Mouse (Mus musculus): ENCODE results near the gene Lama5. TPM values are rescaled to one million over a fixed set of nuclear protein-coding genes. Genes with fewer than 3 reads are reported as not detected.

The Lama5 gene
- polyA plus RNA-seq, 1 experiment from 2014 or later: 65.1 TPM

DNA sequence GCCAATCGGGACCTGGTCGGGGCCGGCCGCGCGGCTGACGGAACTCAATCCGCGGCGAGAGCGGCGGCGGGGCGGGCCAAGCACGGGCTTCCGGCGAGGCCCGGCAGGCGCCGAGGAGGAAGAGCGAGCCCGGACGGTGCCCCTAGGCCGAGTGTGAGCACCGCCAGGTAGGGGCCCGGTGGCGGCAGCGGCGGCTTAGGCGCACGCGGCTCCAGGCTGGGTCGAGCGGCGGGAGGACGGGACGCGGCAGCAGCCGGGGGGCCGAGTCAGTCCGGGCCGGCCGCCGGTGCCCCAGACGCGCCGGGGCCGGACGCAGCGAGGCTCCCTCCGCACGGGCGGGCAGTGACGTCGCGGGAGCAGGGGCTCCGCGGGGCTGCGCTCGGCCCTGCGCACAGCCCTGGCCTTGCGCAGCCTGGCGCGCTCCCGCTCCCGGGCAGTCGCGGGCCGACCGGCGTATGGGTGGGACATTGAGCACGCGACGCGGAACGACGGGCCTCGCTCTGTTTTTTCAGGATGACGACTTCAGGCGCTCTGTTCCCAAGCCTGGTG is 54.1 kb downstream of the Lama5 start:
- peak overlapping the region; percentile 93 for H3K9ac ChIP-seq (ENCODE audit: low read length)
- peak overlapping the region; percentile 89 for H3K4me3 ChIP-seq (ENCODE audit: low read depth, low read length)
- H3K9me3 ChIP-seq (ENCODE audit: control insufficient read depth, low read length): no peaks in the 10 kb centered on the region
- peaks cover 13% of the 10 kb centered on the region; the same call in 1 of the 2 replicates for H3K4me1 ChIP-seq (replicated peaks; ENCODE audit: control insufficient read depth, insufficient read depth, low read length)
- ATAC-seq (replicated peaks; ENCODE audit: low FRiP score, low TSS enrichment, low read depth) (peak; percentile 70), DNase-seq (ENCODE audit: low spot score) (no peak)
- H3K4me2 ChIP-seq (ENCODE audit: low read length): peak overlapping the region; percentile 99
- WGBS: under 1% methylated on average over 80 of the region's 80 CpGs
- H3K27ac ChIP-seq (ENCODE audit: low read depth): peak overlapping the region; percentile 88
- H3K36me3 ChIP-seq (ENCODE audit: control insufficient read depth, insufficient read depth, low read length): peaks cover 36% of the 10 kb centered on the region
- H3K27me3 ChIP-seq (replicated peaks; ENCODE audit: control insufficient read depth, insufficient read depth, low read length): no peaks in the 10 kb centered on the region

DNA sequence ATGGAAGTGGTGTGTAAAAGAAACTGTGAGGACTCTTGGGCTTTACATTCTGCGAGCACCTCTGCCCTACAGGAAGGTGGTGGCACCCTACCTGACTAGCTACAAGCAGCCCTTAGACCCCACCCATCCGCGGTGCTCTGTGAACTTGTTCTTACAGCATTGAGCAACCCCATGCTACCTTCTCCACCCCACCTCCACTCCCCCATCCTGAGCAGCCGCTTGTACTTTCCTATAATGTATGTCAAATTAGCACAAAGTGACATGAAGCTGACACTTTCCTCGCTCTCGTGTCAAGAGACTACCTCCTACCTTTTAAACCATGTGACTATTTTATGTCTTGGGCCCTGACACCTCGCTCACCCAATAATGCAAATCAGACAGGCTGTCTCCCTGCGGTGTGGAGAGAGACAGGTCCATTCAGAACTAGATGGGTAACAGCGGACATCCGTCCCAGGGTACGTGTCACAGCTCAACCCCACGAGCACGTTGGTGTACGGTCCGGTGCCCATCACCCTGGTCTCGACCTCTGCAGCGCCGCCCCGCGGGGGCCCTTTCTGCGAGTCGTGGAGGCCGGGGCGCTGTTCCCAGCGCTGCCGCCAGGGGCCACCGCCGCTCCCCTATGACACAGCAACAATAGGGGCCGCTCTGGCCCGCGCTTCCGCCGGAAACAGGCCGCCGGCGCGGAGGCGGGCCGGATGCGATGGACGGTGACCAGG is 54.7 kb downstream of the Lama5 start, which contains the start of gene Adrm1:
Gene Adrm1, plus strand, starts transcription at position 680 of the 716 bp plus-strand sequence.
- H3K4me1 ChIP-seq (replicated peaks; ENCODE audit: control insufficient read depth, insufficient read depth, low read length): peaks cover 13% of the 10 kb centered on the region; the same call in 1 of the 2 replicates
- H3K4me2 ChIP-seq (ENCODE audit: low read length): peak within 1 kb of the TSS; percentile 99
- ATAC-seq (replicated peaks; ENCODE audit: low FRiP score, low TSS enrichment, low read depth): peak; percentile 97
- H3K4me3 ChIP-seq (ENCODE audit: low read depth, low read length): peak within 1 kb of the TSS; percentile 89
- no peaks in the 10 kb centered on the region for H3K9me3 ChIP-seq (ENCODE audit: control insufficient read depth, low read length)
- H3K36me3 ChIP-seq (ENCODE audit: control insufficient read depth, insufficient read depth, low read length): peaks cover 30% of the 10 kb centered on the region
- DNase-seq (ENCODE audit: low spot score): peak; percentile 98
- H3K27ac ChIP-seq (ENCODE audit: low read depth): peak within 1 kb of the TSS; percentile 88
- WGBS: 3% methylated on average over 41 of the region's 41 CpGs
- H3K9ac ChIP-seq (ENCODE audit: low read length): peak within 1 kb of the TSS; percentile 93
- H3K27me3 ChIP-seq (replicated peaks; ENCODE audit: control insufficient read depth, insufficient read depth, low read length): no peaks in the 10 kb centered on the region

DNA sequence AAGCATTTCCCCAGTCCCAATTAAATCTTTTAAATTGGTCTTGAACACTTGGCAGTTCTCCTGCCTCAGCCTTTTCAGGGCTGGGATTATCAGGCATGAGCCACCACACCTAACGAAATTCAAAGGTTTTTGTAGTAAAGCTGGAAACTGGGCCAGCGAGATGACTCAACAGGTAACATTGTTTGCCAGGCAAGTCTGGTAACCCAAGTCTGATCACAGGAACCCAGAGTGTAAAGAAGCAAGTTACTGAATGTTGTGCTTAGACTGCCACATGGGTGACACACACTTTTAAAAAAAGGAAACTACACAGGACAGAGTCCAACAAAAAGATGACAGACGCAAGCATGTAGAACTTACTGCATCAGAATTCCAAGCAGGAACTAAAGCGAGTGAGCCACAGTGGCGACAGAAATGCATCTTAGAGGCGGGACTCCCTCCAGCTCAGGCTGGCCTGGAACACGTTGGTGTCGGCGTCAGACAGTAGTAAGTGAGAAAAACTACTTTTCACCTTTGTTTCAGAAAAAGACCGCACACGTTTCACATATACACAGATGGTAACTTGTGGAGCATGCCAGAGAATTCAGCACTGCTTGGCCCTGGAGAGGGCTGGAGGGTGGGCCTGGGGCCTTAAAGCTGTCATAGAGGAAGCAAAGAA is 55.4 kb downstream of the Lama5 start:
- DNase-seq (ENCODE audit: low spot score) (no peak), ATAC-seq (replicated peaks; ENCODE audit: low FRiP score, low TSS enrichment, low read depth) (no peak)
- Histone ChIP-seq H3K4me2 (ENCODE audit: low read length) (no peak overlapping the region), H3K4me3 (ENCODE audit: low read depth, low read length) (no peak overlapping the region), H3K27me3 (replicated peaks; ENCODE audit: control insufficient read depth, insufficient read depth, low read length) (no peaks in the 10 kb centered on the region), H3K4me1 (replicated peaks; ENCODE audit: control insufficient read depth, insufficient read depth, low read length) (peaks cover 13% of the 10 kb centered on the region; the same call in 1 of the 2 replicates), H3K9ac (ENCODE audit: low read length) (no peak overlapping the region), H3K9me3 (ENCODE audit: control insufficient read depth, low read length) (no peaks in the 10 kb centered on the region), H3K36me3 (ENCODE audit: control insufficient read depth, insufficient read depth, low read length) (peaks cover 24% of the 10 kb centered on the region), H3K27ac (ENCODE audit: low read depth) (no peak overlapping the region)
- WGBS: 78% methylated on average over 11 of the region's 11 CpGs

DNA sequence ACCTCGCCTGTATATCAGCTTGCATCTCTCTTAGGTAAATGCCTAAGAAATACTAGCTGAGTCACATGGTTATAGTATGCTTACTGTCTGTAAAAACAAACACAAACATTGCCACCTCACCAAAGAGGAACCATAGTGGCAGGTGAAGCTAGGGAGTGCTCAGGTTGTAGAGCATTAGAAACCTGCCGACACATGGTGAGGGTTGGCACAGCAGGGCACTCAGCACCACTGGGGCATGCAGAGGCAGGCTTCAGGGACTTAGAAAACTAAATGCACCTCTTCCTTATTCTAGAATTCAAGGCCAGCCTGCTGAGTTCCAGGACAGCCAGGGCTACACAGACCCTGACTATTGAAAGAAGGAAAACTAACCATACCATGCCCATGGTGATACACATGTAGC is 58.8 kb downstream of the Lama5 start:
- peaks cover 17% of the 10 kb centered on the region for H3K36me3 ChIP-seq (ENCODE audit: control insufficient read depth, insufficient read depth, low read length)
- H3K4me3 ChIP-seq (ENCODE audit: low read depth, low read length): no peak overlapping the region
- no peaks in the 10 kb centered on the region for H3K9me3 ChIP-seq (ENCODE audit: control insufficient read depth, low read length)
- H3K4me1 ChIP-seq (replicated peaks; ENCODE audit: control insufficient read depth, insufficient read depth, low read length): no peaks in the 10 kb centered on the region; the same call in 1 of the 2 replicates
- no peak for ATAC-seq (replicated peaks; ENCODE audit: low FRiP score, low TSS enrichment, low read depth)
- no peaks in the 10 kb centered on the region for H3K27me3 ChIP-seq (replicated peaks; ENCODE audit: control insufficient read depth, insufficient read depth, low read length)
- no peak for DNase-seq (ENCODE audit: low spot score)
- no peak overlapping the region for H3K4me2 ChIP-seq (ENCODE audit: low read length)
- H3K27ac ChIP-seq (ENCODE audit: low read depth): no peak overlapping the region
- WGBS: 79% methylated on average over 2 of the region's 2 CpGs
- no peak overlapping the region for H3K9ac ChIP-seq (ENCODE audit: low read length)

DNA sequence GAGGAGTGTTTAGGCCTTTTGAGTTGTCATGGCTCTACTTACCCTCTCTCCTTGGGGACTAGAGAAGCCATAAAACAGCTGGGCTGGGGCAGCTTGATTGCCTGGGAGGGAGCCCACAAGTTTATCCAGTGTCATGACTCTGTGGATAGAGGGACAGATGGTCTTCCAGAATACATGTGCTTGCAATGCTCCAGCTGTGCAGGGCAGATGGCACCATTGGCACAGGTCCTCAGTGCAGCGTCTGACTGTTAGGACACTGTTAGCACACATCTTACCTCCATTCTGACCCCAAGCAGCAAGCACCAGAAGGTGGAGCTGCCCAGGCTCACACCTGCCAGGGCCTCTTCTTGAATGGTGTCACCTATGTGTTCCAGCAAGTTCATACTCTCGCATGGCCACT is 59.8 kb downstream of the Lama5 start:
- ATAC-seq (replicated peaks; ENCODE audit: low FRiP score, low TSS enrichment, low read depth) (no peak), DNase-seq (ENCODE audit: low spot score) (no peak)
- Histone ChIP-seq H3K36me3 (ENCODE audit: control insufficient read depth, insufficient read depth, low read length) (peaks cover 24% of the 10 kb centered on the region), H3K9ac (ENCODE audit: low read length) (no peak overlapping the region), H3K4me2 (ENCODE audit: low read length) (no peak overlapping the region), H3K4me1 (replicated peaks; ENCODE audit: control insufficient read depth, insufficient read depth, low read length) (no peaks in the 10 kb centered on the region; the same call in 1 of the 2 replicates), H3K4me3 (ENCODE audit: low read depth, low read length) (no peak overlapping the region), H3K9me3 (ENCODE audit: control insufficient read depth, low read length) (no peaks in the 10 kb centered on the region), H3K27me3 (replicated peaks; ENCODE audit: control insufficient read depth, insufficient read depth, low read length) (no peaks in the 10 kb centered on the region), H3K27ac (ENCODE audit: low read depth) (no peak overlapping the region)
- WGBS: 80% methylated on average over 2 of the region's 2 CpGs

DNA sequence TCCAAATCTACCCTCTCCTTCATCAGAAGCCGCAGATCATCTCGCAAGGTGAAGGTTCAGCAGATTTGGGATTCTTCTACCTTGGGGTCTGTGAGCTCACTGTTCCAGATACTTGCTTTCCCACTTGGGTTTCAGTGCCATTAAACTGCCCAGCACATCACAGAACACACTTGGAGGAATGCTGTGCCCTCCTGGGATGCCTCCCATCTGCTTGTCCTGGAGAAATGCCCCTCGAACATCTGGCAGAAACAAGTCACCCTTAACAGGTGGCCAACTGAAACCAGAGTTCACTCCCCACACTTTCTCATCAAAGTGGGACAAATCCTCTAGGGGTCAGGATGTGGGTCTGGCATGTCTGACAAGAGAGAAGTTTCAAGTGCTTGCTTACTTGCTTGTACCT is 67.0 kb downstream of the Lama5 start:
- H3K9ac ChIP-seq (ENCODE audit: low read length): no peak overlapping the region
- H3K4me1 ChIP-seq (replicated peaks; ENCODE audit: control insufficient read depth, insufficient read depth, low read length): no peaks in the 10 kb centered on the region
- no peak overlapping the region for H3K27ac ChIP-seq (ENCODE audit: low read depth)
- no peak overlapping the region for H3K4me2 ChIP-seq (ENCODE audit: low read length)
- H3K4me3 ChIP-seq (ENCODE audit: low read depth, low read length): no peak overlapping the region
- no peak for ATAC-seq (replicated peaks; ENCODE audit: low FRiP score, low TSS enrichment, low read depth)
- no peaks in the 10 kb centered on the region for H3K9me3 ChIP-seq (ENCODE audit: control insufficient read depth, low read length)
- WGBS: 92% methylated on average over 3 of the region's 3 CpGs
- no peaks in the 10 kb centered on the region for H3K27me3 ChIP-seq (replicated peaks; ENCODE audit: control insufficient read depth, insufficient read depth, low read length)
- no peak for DNase-seq (ENCODE audit: low spot score)
- H3K36me3 ChIP-seq (ENCODE audit: control insufficient read depth, insufficient read depth, low read length): peaks cover 79% of the 10 kb centered on the region

DNA sequence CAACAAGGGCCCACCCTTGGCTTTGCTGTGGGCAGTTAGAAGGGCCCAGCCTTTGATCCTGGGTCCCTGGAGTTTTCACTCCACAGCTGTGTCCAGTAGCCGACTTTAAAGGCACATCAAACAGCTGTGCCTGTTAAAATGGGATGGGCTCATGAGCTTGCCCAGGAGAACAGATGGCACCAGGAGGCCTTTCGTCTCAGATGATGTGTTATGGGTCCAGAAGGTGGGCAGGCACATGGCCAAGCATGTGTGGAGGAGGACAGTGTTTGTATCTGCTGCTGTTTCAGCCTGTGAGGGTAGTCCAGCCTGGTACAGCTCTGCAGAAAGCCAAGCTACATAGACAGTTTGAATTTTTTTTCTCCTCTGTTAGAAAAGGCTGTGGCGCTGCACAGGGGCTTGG is 70.9 kb downstream of the Lama5 start:
- Histone ChIP-seq H3K36me3 (ENCODE audit: control insufficient read depth, insufficient read depth, low read length) (peaks cover 73% of the 10 kb centered on the region), H3K4me3 (ENCODE audit: low read depth, low read length) (no peak overlapping the region), H3K27me3 (replicated peaks; ENCODE audit: control insufficient read depth, insufficient read depth, low read length) (no peaks in the 10 kb centered on the region), H3K27ac (ENCODE audit: low read depth) (no peak overlapping the region), H3K9ac (ENCODE audit: low read length) (no peak overlapping the region), H3K4me2 (ENCODE audit: low read length) (no peak overlapping the region), H3K9me3 (ENCODE audit: control insufficient read depth, low read length) (no peaks in the 10 kb centered on the region), H3K4me1 (replicated peaks; ENCODE audit: control insufficient read depth, insufficient read depth, low read length) (no peaks in the 10 kb centered on the region)
- DNase-seq (ENCODE audit: low spot score) (no peak), ATAC-seq (replicated peaks; ENCODE audit: low FRiP score, low TSS enrichment, low read depth) (no peak)
- 73% methylated on average over 3 of the region's 3 CpGs for WGBS

DNA sequence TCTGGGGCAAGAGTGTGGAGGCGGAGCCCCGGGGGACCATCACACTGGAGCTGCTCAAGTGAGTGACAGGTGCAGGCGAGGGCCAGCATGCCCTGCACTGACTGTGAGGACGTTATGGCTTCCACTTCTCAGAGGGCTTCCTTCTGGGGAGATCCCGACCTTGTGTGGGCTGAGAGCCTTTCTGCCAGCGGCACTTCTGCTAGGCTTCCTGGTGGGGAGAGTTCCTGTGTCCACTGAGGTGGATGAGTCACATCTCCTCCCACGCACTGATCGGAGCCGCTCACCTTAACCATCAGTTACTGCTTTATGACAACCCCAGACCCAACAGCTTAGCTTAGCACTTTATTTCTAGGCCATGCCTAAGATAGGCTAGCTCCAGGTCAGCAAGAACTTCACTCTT is 77.1 kb downstream of the Lama5 start:
- H3K4me3 ChIP-seq (ENCODE audit: low read depth, low read length): no peak overlapping the region
- ATAC-seq (replicated peaks; ENCODE audit: low FRiP score, low TSS enrichment, low read depth) (no peak), DNase-seq (ENCODE audit: low spot score) (no peak)
- H3K9ac ChIP-seq (ENCODE audit: low read length): no peak overlapping the region
- H3K27ac ChIP-seq (ENCODE audit: low read depth): no peak overlapping the region
- H3K36me3 ChIP-seq (ENCODE audit: control insufficient read depth, insufficient read depth, low read length): peaks cover 65% of the 10 kb centered on the region
- WGBS: 83% methylated on average over 9 of the region's 9 CpGs
- H3K4me2 ChIP-seq (ENCODE audit: low read length): no peak overlapping the region
- no peaks in the 10 kb centered on the region for H3K9me3 ChIP-seq (ENCODE audit: control insufficient read depth, low read length)
- no peaks in the 10 kb centered on the region for H3K4me1 ChIP-seq (replicated peaks; ENCODE audit: control insufficient read depth, insufficient read depth, low read length)
- no peaks in the 10 kb centered on the region for H3K27me3 ChIP-seq (replicated peaks; ENCODE audit: control insufficient read depth, insufficient read depth, low read length)
